Mouse (Mus musculus): ENCODE measurements around the gene Dennd5b.
"Not testable (repeated sequence)": the region's sequence is repeated elsewhere in the genome, so short reads cannot be mapped to it uniquely, and the experiment has no call there.

Gene Dennd5b

DNA sequence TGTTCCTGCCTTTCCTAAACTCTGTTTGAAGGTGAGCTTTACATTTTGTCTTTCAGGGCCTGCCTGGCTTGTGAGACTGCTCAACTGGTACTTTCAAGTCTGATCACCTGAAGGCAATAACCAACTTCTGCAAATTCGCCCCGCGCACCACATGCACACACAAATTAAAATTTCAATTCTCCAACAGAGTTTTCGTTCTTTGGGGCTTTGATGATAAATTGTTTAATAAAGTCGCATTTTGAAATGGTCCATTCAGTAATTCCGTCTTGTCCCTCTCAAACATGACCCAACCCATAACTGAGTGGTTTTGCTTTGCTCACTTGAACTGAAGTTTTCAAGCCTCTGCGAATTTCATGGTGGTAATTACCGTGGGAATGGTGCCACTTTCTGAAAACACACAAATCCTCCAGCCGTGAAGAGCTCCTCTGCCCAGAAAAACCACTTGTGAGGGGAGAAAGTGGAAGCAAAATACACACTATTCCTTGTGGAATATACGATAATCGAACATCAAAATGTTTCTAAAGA lies 154.5 kb downstream of the Dennd5b start:
- DNase-seq (ENCODE audit: low spot score in 2 of 2), result no peak

- peak; percentile 96 to 97 for DNase-seq (ENCODE audit: low spot score in 2 of 2)
These were observed 155.1 kb downstream of the Dennd5b start, which contains the start of gene Sinhcaf for GRCm38 (mm10) chr6:148946409-148946742. Sinhcaf (minus strand) TSS chr6:148946467.

- peak; percentile 26 to 60 for DNase-seq (ENCODE audit: low spot score in 2 of 2)
These were observed 155.7 kb downstream of the Dennd5b start for GRCm38 (mm10) chr6:148945509-148946408.

DNA sequence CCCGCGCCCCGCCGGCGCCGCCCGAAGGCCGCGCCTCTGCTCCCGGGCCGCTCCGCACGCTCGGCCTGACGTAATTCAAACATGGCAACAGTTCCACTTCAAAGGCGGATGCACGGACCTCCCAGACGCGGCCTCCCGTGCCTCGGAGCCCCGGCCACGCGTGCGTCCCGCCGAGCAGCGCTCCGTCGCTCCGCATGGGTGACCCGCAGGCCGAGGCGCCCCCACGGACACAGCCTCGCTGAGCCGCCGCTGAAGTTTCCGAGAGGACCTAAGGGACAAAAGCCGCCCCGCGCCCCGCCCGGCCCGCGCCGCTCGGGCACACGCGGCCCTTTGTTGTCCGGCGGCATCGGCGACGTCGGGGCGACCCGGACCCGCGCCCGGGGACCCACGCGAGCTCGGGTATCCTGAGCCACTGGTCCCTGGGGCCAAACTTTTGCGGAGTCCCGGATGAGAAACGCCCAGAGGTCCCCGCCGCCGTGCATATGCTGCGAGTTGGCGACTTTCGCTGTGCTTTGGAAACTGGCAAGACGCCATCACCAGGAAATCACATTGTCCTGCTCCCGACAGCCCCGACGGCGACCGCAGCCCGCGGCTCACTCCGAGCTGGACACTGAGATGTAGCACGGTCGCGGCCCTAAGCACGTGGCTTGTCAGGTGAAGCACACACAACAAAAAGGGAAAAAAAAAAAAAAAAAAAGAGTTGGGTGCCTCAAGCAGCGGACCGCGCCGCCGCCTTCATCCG lies 156.5 kb downstream of the Dennd5b start:
- peak; percentile 59 to 65 for DNase-seq (ENCODE audit: low spot score in 2 of 2)

DNA sequence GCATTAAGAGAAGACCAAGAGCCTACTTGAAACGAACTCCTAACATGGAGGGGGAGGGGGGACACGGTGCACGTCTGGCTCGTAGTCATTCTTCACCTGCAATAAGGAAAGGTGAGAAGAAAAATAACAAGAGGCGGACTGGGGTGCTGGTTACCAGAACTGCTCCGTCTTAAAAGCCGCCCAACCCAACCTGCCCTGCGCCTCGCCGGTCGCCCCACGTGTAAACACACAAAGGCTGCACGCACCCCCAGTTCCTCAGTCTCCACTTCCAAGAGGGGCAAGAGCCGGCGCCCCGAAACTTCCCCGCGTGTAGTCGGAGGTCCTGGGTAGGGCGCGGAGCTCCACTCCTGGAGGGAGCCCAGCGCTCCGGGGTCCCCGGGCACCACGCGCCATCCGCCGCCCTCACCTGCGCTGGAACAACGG lies 157.1 kb downstream of the Dennd5b start:
- peak in 1 of 2 experiments; percentile 59 for DNase-seq (ENCODE audit: low spot score in 2 of 2)

GRCm38 (mm10) chr6:148943695-148944094 lies 157.8 kb downstream of the Dennd5b start:
- no peak for DNase-seq (ENCODE audit: low spot score in 2 of 2)

DNA sequence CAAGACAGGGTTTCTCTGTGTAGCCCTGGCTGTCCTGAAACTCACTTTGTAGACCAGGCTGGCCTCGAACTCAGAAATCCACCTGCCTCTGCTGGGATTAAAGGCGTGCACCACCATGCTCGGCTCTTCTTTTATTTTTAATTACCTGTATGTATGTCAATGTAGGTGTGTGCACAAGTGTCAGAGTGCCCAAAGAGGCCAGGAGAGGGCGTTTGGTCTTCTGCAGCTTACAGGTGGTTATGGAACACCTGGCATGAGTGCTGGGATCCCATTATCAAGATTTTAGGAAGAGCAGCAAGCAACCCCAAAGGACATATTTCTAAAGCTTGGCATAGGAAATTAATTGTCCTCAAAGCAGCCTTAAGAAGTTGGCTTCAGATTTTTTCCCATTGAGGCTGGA lies 159.1 kb downstream of the Dennd5b start:
- DNase-seq (ENCODE audit: low spot score in 2 of 2), result no peak

- DNase-seq (ENCODE audit: low spot score in 2 of 2), result no peak
These were observed 159.6 kb downstream of the Dennd5b start for GRCm38 (mm10) chr6:148941880-148942279.

DNA sequence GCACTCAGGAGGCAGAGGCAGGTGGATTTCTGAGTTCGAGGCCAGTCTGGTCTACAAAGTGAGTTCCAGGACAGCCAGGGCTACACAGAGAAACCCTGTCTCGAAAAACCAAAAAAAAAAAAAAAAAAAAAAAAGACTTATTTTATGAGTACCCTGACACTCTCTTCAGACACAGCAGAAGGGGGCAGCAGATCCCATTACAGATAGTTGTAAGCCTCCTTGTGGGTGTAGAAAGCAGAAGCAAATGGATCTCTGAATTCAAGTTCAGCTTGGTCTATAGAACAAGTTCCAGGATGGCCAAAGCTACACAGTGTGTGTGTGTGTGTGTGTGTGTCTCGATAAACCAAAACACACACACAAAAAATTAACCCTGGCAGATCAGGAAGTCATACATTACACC lies 161.1 kb downstream of the Dennd5b start:
- DNase-seq (ENCODE audit: low spot score in 2 of 2), result not testable (repeated sequence)

Data from urinary bladder, postnatal 4 days (tissue).